Mouse (Mus musculus) erythroblast, embryonic 14.5 days (primary cell): Measurements from ENCODE around the gene D430042O09Rik.

Experiments used
- GATA1 ChIP-seq: IDR thresholded peaks from 2 replicates; pipeline ENCODE4 v1.6.1; 2012; ENCODE audit warnings: low read length, inconsistent platforms, mixed read lengths
- TAL1 ChIP-seq: IDR thresholded peaks from 3 replicates; pipeline ENCODE4 v1.6.1; 2012; ENCODE audit warnings: low read length, inconsistent platforms, mixed read lengths

- TF ChIP-seq TAL1, result no peak
- TF ChIP-seq GATA1, result no peak
These were observed 65.4 kb downstream of the D430042O09Rik start for GRCm38 (mm10) chr7:125772961-125773571.
